Mouse (Mus musculus): ENCODE measurements around the gene Prps2.

GRCm38 (mm10) chrX:167328519-167328918, 54.0 kb downstream of the Prps2 start:
- TF ChIP-seq CTCF (IDR thresholded peaks at IDR 0.05; ENCODE audit: insufficient read depth, low read depth, low read length) (no peak), POLR2A (IDR thresholded peaks at IDR 0.05; ENCODE audit: insufficient read depth, low read depth, low read length) (no peak)
